Mouse (Mus musculus) forebrain, embryonic 11.5 days (tissue): Measurements from ENCODE around the gene Il27ra. TPM values are rescaled to one million over a fixed set of nuclear protein-coding genes. Genes with fewer than 3 reads are reported as not detected.

Experiments
- ATAC-seq: fragments of 200-750 bp; cut with Nextera tagmentation; replicated peaks from 2 replicates; pipeline ENCODE4 v1.8.0; 2017; ENCODE audit warnings: moderate TSS enrichment; ENCODE audit not compliant: low FRiP score
- DNase-seq: peaks from one replicate; pipeline ENCODE4 v3.0.0-alpha.2; 2017; ENCODE audit warnings: low spot score
- H3K27ac ChIP-seq: fragments of 300-500 bp; sonication (generic); 2 replicates; pipeline ENCODE4 v1.5.1; 2014; ENCODE audit warnings: low read depth, low read length
- H3K27me3 ChIP-seq: fragments of 300-500 bp; sonication (generic); 2 replicates; pipeline ENCODE4 v1.6.1; 2014; ENCODE audit warnings: mild to moderate bottlenecking, low read length, mixed read lengths; ENCODE audit not compliant: control insufficient read depth, insufficient read depth
- H3K36me3 ChIP-seq: fragments of 300-500 bp; sonication (generic); 2 replicates; pipeline ENCODE4 v1.6.1; 2014; ENCODE audit warnings: mild to moderate bottlenecking, low read length, moderate library complexity, mixed read lengths; ENCODE audit not compliant: control insufficient read depth, insufficient read depth
- H3K4me1 ChIP-seq: fragments of 300-500 bp; sonication (generic); replicated peaks from 2 replicates; pipeline ENCODE4 v1.6.1; 2014; ENCODE audit warnings: low read length, mixed read lengths; ENCODE audit not compliant: control insufficient read depth, insufficient read depth
- H3K4me2 ChIP-seq: fragments of 300-500 bp; sonication (generic); 2 replicates; pipeline ENCODE4 v1.6.1; 2014; ENCODE audit warnings: low read depth, mild to moderate bottlenecking, low read length, moderate library complexity, mixed read lengths; ENCODE audit not compliant: severe bottlenecking
- H3K4me3 ChIP-seq: fragments of 300-500 bp; sonication (generic); 2 replicates; pipeline ENCODE4 v1.5.1; 2014; ENCODE audit warnings: low read depth, low read length
- H3K9ac ChIP-seq: fragments of 300-500 bp; sonication (generic); 2 replicates; pipeline ENCODE4 v1.6.1; 2014; ENCODE audit warnings: low read length
- H3K9me3 ChIP-seq: fragments of 300-500 bp; sonication (generic); 2 replicates; pipeline ENCODE4 v1.6.1; 2016; ENCODE audit warnings: low read length, mixed read lengths; ENCODE audit not compliant: control insufficient read depth
- WGBS: fragments of 180-500 bp; shearing (Covaris S2); extraction: QIAGEN DNeasy Blood & Tissue Kit; methylation state at CpG from one replicate; pipeline ENCODE4 v1.1.7; 2014; 5-methylcytosine and 5-hydroxymethylcytosine counted together
- polyA plus RNA-seq: library from polyadenylated mRNA; unstranded; fragments of >200 nt; fragmentation: Nextera tagmentation; extraction: Ambion mirVana; gene quantifications from 2 replicates; pipeline ENCODE4 v1.2.1, GENCODE M21; 2014

The Il27ra gene
- 0.19 and 0.24 TPM in 2 replicates for polyA plus RNA-seq

- H3K9ac ChIP-seq = peak within 1 kb of the TSS; percentile 43; the same call in 1 of the 2 replicates
- WGBS = 3% methylated on average over 40 of the region's 40 CpGs
- peak within 1 kb of the TSS; percentile 28 for H3K4me3 ChIP-seq
- peak within 1 kb of the TSS; percentile 63 for H3K4me2 ChIP-seq
- DNase-seq = peak; percentile 83
- H3K4me1 ChIP-seq = 0 out of 2 replicates have a peak, but pooled peaks cover 8% of the 10 kb centered on the region
- peaks cover 40% of the 10 kb centered on the region for H3K27me3 ChIP-seq
- no peaks in the 10 kb centered on the region for H3K9me3 ChIP-seq
- no peaks in the 10 kb centered on the region for H3K36me3 ChIP-seq
- no peak within 1 kb of the TSS for H3K27ac ChIP-seq
- ATAC-seq = peak; percentile 77
These were observed at the start of gene Il27ra for GRCm38 (mm10) chr8:84042066-84042947. Gene Il27ra, minus strand, starts transcription at chr8:84042589.

DNA sequence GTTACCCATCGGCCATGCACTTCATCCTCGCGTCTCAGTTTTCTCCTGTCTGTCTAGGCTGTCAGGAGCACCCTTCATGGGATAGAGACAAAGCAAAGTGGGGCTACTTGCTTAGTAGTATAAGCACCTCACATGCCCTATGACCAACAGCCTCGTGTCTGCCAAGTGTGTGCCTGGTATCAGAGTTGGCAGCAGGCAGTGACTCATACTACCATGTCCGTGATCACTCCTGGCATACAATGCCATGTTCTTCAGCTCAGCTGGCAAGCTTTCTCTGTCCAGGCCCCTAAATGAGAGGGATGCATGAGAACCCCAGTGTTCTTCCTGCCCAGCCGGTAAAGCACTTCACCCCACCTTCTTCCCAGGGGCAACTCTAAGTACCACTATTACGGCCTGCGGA is 48.2 kb upstream of the Il27ra start:
- 94% methylated on average over 8 of the region's 8 CpGs for WGBS
- Histone ChIP-seq H3K9ac (no peak overlapping the region), H3K36me3 (peaks cover 12% of the 10 kb centered on the region), H3K9me3 (no peaks in the 10 kb centered on the region), H3K4me3 (no peak overlapping the region), H3K4me1 (no peaks in the 10 kb centered on the region), H3K27me3 (no peaks in the 10 kb centered on the region), H3K4me2 (no peak overlapping the region), H3K27ac (no peak overlapping the region)
- DNase-seq (no peak), ATAC-seq (no peak)

GRCm38 (mm10) chr8:84089277-84089676 is 46.9 kb upstream of the Il27ra start:
- DNase-seq (no peak), ATAC-seq (no peak)
- no peaks in the 10 kb centered on the region; the same call in 1 of the 2 replicates for H3K4me1 ChIP-seq
- H3K36me3 ChIP-seq = peaks cover 7% of the 10 kb centered on the region; the same call in 1 of the 2 replicates
- H3K9ac ChIP-seq = no peak overlapping the region
- H3K4me2 ChIP-seq = no peak overlapping the region
- H3K9me3 ChIP-seq = no peaks in the 10 kb centered on the region
- H3K27ac ChIP-seq = no peak overlapping the region
- H3K4me3 ChIP-seq = no peak overlapping the region
- WGBS = 79% methylated on average over 9 of the region's 9 CpGs
- no peaks in the 10 kb centered on the region for H3K27me3 ChIP-seq

DNA sequence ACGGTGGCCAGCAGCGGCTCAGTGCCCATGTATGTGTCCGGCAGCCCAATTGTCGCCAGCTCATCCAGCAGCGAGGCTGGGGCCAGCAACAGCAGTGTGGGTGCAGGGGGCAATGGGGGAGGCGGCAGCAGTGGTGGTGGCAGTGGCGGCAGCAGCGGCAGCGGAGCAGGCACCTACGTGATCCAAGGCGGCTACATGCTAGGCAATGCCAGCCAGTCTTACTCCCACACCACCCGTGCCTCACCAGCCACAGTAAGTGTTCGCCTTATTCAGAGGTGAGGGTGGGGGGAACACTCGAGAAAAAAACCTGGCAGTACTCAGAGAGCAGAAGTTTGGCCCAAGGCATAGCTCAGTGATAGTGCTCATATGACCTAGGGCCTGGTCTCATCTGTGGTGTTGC is 45.4 kb upstream of the Il27ra start:
- no peak for DNase-seq
- no peak overlapping the region for H3K4me3 ChIP-seq
- H3K27ac ChIP-seq = no peak overlapping the region
- H3K27me3 ChIP-seq = no peaks in the 10 kb centered on the region
- peaks cover 2% of the 10 kb centered on the region; the same call in 1 of the 2 replicates for H3K4me1 ChIP-seq
- no peak overlapping the region for H3K4me2 ChIP-seq
- H3K36me3 ChIP-seq = peaks cover 7% of the 10 kb centered on the region; the same call in 1 of the 2 replicates
- no peak for ATAC-seq
- H3K9me3 ChIP-seq = no peaks in the 10 kb centered on the region
- no peak overlapping the region for H3K9ac ChIP-seq
- 96% methylated on average over 14 of the region's 14 CpGs for WGBS

DNA sequence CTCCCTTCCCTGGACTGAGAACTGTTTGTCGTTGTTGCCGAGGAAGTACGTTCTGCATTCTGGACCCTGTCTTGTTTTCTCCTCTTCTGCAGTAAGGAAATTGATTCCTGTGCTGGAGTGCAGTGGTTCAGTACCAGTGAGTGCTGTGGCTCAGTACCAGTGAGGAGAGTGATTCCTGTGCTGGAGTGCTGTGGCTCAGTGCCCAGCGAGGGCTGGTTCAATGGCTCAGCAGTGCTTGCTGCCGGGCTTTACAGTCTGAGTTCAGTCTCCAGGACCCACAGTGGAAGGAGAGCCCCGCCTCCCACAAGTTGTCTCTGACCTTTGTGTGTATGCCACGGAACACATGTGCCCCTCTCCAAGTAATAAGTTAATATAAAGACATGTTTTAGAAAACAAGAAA is 44.8 kb upstream of the Il27ra start:
- H3K9me3 ChIP-seq = no peaks in the 10 kb centered on the region
- H3K4me2 ChIP-seq = no peak overlapping the region
- peaks cover 5% of the 10 kb centered on the region; the same call in 1 of the 2 replicates for H3K36me3 ChIP-seq
- DNase-seq (no peak), ATAC-seq (no peak)
- peaks cover 2% of the 10 kb centered on the region; the same call in 1 of the 2 replicates for H3K4me1 ChIP-seq
- H3K27me3 ChIP-seq = no peaks in the 10 kb centered on the region
- H3K4me3 ChIP-seq = no peak overlapping the region
- no peak overlapping the region for H3K9ac ChIP-seq
- H3K27ac ChIP-seq = no peak overlapping the region
- WGBS = 94% methylated on average over 7 of the region's 7 CpGs

DNA sequence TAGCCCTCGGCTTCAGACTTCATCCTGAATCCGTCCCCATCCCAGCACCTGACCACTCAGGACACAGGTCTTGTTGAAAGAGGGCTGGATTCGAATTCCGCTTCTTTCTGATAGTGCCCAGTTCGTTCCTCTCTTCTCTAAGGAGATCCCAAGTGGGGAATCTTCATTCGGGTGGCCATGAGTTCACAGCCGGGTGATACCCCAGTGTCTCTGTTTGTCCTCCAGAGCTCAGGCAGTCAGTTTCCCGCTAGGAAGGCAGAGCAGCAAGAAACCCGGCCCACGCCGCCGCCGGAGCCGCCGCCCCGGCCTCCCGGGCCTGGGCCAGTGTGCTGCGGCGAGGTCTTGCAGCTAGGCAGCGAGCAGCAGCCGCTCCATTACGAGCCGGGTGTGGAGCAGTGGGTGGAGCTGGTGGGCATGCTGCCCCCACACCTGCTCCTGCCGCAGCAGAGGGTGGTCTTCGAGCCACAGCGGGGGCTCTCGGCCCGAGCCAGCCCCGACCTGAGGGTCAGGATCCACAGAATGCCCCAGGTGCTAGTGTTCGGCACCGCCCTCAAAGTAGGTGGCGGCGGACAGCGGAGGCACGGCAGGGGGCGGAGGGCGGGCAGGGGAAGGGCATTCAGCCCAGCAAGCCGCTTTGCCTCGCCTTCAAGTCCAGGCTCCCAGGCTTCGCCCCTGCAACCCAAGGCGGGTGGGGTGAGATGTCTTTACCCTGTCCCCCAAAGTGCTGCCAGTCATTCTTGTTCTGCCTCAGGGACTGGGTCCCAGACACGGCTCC is 42.1 kb upstream of the Il27ra start:
- H3K4me3 ChIP-seq = no peak overlapping the region
- no peak overlapping the region for H3K27ac ChIP-seq
- ATAC-seq (no peak; the same call in 1 of the 2 replicates), DNase-seq (no peak)
- H3K27me3 ChIP-seq = no peaks in the 10 kb centered on the region
- peaks cover 2% of the 10 kb centered on the region; the same call in 1 of the 2 replicates for H3K4me1 ChIP-seq
- no peak overlapping the region for H3K4me2 ChIP-seq
- H3K36me3 ChIP-seq = peaks cover 2% of the 10 kb centered on the region; the same call in 1 of the 2 replicates
- 29% methylated on average over 42 of the region's 42 CpGs for WGBS
- no peak overlapping the region for H3K9ac ChIP-seq
- H3K9me3 ChIP-seq = no peaks in the 10 kb centered on the region

GRCm38 (mm10) chr8:84083829-84084241 is 41.4 kb upstream of the Il27ra start:
- H3K9ac ChIP-seq = no peak overlapping the region
- H3K4me1 ChIP-seq = peaks cover 2% of the 10 kb centered on the region; the same call in 1 of the 2 replicates
- H3K27ac ChIP-seq = no peak overlapping the region
- H3K9me3 ChIP-seq = no peaks in the 10 kb centered on the region
- no peak overlapping the region for H3K4me3 ChIP-seq
- H3K36me3 ChIP-seq = peaks cover 2% of the 10 kb centered on the region; the same call in 1 of the 2 replicates
- no peak overlapping the region for H3K4me2 ChIP-seq
- no peaks in the 10 kb centered on the region for H3K27me3 ChIP-seq
- DNase-seq = no peak
- whole genome bisulfite sequencing = 27% methylated on average over 8 of the region's 8 CpGs
- no peak for ATAC-seq

DNA sequence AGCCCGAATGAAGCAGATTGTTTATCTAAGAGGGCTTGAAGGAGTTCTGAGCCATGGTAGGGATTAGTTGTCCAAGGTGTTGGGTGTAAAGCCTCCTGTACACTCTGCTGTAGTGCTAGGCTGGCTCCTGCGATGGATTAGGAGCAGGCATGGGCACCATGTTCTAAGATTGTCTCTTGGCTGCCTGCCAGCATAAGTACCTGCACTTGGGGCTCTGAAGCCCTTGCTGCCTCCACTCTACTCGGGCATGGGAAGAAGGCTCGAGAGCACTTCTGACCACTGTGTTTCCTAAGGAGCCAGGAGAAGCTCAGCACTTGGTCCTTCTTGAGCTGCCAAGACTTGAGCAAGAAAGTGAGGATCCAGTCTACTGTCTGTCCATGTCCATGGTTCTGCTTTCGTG is 36.8 kb upstream of the Il27ra start:
- DNase-seq = no peak
- ATAC-seq = no peak
- Histone ChIP-seq H3K36me3 (peaks cover 2% of the 10 kb centered on the region; the same call in 1 of the 2 replicates), H3K9ac (no peak overlapping the region), H3K4me2 (no peak overlapping the region), H3K9me3 (no peaks in the 10 kb centered on the region), H3K4me3 (no peak overlapping the region), H3K27ac (no peak overlapping the region), H3K27me3 (no peaks in the 10 kb centered on the region), H3K4me1 (0 out of 2 replicates have a peak, but pooled peaks cover 2% of the 10 kb centered on the region)
- WGBS = 92% methylated on average over 5 of the region's 5 CpGs
